Mouse (Mus musculus) thymus, adult 2 months (tissue): ENCODE results near the gene Atp2c1.

Experiments used
- CTCF ChIP-seq: fragments of 200-500 bp; IDR thresholded peaks from 2 replicates; pipeline ENCODE4 v1.5.1; 2012; ENCODE audit warnings: mild to moderate bottlenecking, control low read depth, low read length, moderate library complexity, borderline replicate concordance; ENCODE audit not compliant: control insufficient read depth, poor library complexity, insufficient read depth; ENCODE audit errors: extremely low read depth
- POLR2A ChIP-seq: fragments of 200-500 bp; IDR thresholded peaks from 2 replicates; pipeline ENCODE4 v1.6.1; 2012; ENCODE audit warnings: mild to moderate bottlenecking, low read length, control low read depth, moderate library complexity; ENCODE audit not compliant: control insufficient read depth, poor library complexity, insufficient read depth; ENCODE audit errors: extremely low read depth

DNA sequence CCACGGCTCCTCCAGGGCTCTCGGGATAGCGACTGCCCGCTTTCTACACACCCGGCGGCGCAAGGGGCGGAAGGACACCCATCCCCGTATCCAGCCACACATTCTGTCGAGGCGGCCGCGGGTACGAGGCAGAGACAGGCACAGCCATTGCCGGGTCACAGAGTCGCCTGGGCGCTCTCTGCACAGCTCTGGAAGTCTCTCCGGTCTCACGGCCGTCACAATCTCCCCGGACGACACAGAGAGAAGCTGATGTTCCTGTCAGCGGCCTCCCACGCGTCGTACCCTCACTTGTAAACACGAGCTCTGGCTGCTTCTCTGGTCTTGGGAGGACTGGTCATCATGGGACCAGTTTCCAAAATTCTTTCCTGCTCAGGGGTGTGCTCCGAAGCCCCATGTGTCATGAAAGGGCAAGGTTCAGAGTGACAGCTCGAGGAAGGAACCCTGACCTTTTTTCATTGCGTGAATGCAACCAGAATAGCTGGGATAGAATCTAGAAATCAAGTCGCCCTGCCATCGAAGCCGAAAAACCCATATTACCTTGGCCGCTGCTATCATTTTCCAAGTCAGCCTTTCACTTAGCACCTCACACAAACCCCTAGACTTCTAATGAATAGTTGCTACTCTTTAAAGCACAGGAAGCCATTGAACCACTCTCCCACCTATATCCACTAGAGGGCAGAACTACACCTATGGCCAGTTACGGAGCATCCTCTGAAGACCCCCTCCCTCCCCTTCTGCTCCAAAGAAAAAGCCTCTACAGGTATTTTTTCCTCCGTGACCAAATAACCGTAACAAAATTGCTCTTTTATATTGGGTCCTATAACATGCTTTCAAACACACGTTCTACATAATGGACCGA, 31.6 kb downstream of the Atp2c1 start:
- TF ChIP-seq CTCF (no peak), POLR2A (no peak)
